Mouse (Mus musculus) forebrain, embryonic 14.5 days (tissue): ENCODE measurements around the gene 4930432K21Rik. TPM values are rescaled to one million over a fixed set of nuclear protein-coding genes. Genes with fewer than 3 reads are reported as not detected.

Source experiments
- ATAC-seq: fragments of 200-750 bp; cut with Nextera tagmentation; 2 replicates; pipeline ENCODE4 v1.8.0; 2017; ENCODE audit warnings: mild to moderate bottlenecking, moderate library complexity
- DNase-seq: peaks from one replicate; pipeline ENCODE4 v3.0.0-alpha.2; 2015; ENCODE audit warnings: low spot score
- H3K27ac ChIP-seq: fragments of 300-500 bp; sonication (generic); 2 replicates; pipeline ENCODE4 v1.5.1; 2014; ENCODE audit warnings: low read depth, mild to moderate bottlenecking, control low read depth, low read length, moderate library complexity
- H3K27me3 ChIP-seq: fragments of 300-500 bp; sonication (generic); replicated peaks from 2 replicates; pipeline ENCODE4 v1.6.1; 2014; ENCODE audit warnings: low read length, control low read depth, mixed read lengths; ENCODE audit not compliant: control insufficient read depth, insufficient read depth
- H3K36me3 ChIP-seq: fragments of 300-500 bp; sonication (generic); 2 replicates; pipeline ENCODE4 v1.6.1; 2014; ENCODE audit warnings: low read length, control low read depth; ENCODE audit not compliant: control insufficient read depth, insufficient read depth
- H3K4me1 ChIP-seq: fragments of 300-500 bp; sonication (generic); 2 replicates; pipeline ENCODE4 v1.6.1; 2014; ENCODE audit warnings: antibody characterized with exemption, low read length, control low read depth; ENCODE audit not compliant: control insufficient read depth, insufficient read depth
- H3K4me2 ChIP-seq: fragments of 300-500 bp; sonication (generic); 2 replicates; pipeline ENCODE4 v1.6.1; 2014; ENCODE audit warnings: mild to moderate bottlenecking, control low read depth, low read length
- H3K4me3 ChIP-seq: fragments of 300-500 bp; sonication (generic); 2 replicates; pipeline ENCODE4 v1.5.1; 2014; ENCODE audit warnings: low read depth, low read length, control low read depth
- H3K9ac ChIP-seq: fragments of 300-500 bp; sonication (generic); 2 replicates; pipeline ENCODE4 v1.6.1; 2014; ENCODE audit warnings: mild to moderate bottlenecking, low read length, control low read depth, moderate library complexity
- H3K9me3 ChIP-seq: fragments of 300-500 bp; sonication (generic); replicated peaks from 2 replicates; pipeline ENCODE4 v1.6.1; 2016; ENCODE audit warnings: low read length, control low read depth, mixed read lengths; ENCODE audit not compliant: control insufficient read depth
- whole genome bisulfite sequencing: fragments of 180-500 bp; shearing (Covaris S2); extraction: QIAGEN DNeasy Blood & Tissue Kit; methylation state at CpG from one replicate; pipeline ENCODE4 v1.1.7; 2014; 5-methylcytosine and 5-hydroxymethylcytosine counted together
- polyA plus RNA-seq: library from polyadenylated mRNA; unstranded; fragments of >200 nt; fragmentation: Nextera tagmentation; extraction: Ambion mirVana; gene quantifications from 2 replicates; pipeline ENCODE4 v1.2.1, GENCODE M21; 2014

Gene 4930432K21Rik
- polyA plus RNA-seq, 1 experiment from 2014 or later = 1.7 TPM

DNA sequence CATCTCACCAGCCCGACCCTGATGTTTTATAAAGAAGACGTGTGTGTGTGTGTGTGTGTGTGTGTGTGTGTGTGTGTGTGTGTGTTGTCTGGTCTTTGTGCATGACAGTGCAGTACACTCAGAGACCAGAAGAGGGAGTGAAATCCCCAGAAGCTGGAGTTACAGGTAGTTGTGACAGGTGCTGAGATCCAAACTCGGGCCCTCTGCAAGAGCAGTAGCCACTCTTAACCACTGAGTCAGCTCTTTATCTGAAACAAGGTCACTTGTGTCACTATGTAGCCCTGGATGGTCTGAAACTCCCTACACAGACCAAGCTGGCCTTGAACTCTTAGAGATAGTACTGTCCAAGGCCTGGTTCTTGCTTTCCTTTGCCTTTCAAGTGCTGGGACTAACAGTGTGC is 58.8 kb downstream of the 4930432K21Rik start:
- DNase-seq = no peak
- no peak overlapping the region for H3K9ac ChIP-seq
- 87% methylated on average over 3 of the region's 3 CpGs for WGBS

DNA sequence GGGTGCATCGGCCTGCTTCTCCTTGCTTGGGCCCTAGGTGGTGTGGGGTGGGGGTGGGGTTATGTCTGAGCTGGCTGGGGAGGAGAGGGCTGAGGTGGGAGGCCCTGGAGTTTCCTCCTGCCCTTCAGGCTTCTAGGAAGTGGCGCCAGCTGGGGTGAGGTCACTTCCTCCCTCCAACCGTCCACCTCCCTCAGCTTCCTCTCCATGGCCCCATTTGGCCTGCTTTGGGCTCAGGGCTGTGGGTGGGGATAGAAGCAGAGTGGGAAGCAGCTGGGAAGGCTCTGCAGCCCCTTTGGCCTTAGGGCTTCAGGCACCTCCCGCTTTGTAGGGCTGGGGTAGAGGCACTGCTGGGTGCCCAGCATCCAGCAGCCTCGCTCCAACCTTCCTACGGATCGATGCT is 60.0 kb downstream of the 4930432K21Rik start:
- no peaks in the 10 kb centered on the region for H3K9me3 ChIP-seq
- DNase-seq = no peak
- no peaks in the 10 kb centered on the region for H3K27me3 ChIP-seq
- no peak overlapping the region for H3K4me3 ChIP-seq
- peaks cover 21% of the 10 kb centered on the region for H3K4me1 ChIP-seq
- H3K27ac ChIP-seq = peak overlapping the region; percentile 15; the same call in 1 of the 2 replicates
- H3K9ac ChIP-seq = peak overlapping the region; percentile 9; the same call in 1 of the 2 replicates
- H3K36me3 ChIP-seq = peaks cover 39% of the 10 kb centered on the region
- 55% methylated on average over 7 of the region's 7 CpGs for WGBS
- H3K4me2 ChIP-seq = no peak overlapping the region
- ATAC-seq = no peak

More for the DNA sequence above, 58.8 kb downstream of the 4930432K21Rik start:
- Histone ChIP-seq H3K27me3 (no peaks in the 10 kb centered on the region), H3K36me3 (peaks cover 28% of the 10 kb centered on the region), H3K4me3 (no peak overlapping the region), H3K27ac (no peak overlapping the region), H3K4me1 (peaks cover 21% of the 10 kb centered on the region), H3K4me2 (no peak overlapping the region), H3K9me3 (no peaks in the 10 kb centered on the region)
- no peak for ATAC-seq

DNA sequence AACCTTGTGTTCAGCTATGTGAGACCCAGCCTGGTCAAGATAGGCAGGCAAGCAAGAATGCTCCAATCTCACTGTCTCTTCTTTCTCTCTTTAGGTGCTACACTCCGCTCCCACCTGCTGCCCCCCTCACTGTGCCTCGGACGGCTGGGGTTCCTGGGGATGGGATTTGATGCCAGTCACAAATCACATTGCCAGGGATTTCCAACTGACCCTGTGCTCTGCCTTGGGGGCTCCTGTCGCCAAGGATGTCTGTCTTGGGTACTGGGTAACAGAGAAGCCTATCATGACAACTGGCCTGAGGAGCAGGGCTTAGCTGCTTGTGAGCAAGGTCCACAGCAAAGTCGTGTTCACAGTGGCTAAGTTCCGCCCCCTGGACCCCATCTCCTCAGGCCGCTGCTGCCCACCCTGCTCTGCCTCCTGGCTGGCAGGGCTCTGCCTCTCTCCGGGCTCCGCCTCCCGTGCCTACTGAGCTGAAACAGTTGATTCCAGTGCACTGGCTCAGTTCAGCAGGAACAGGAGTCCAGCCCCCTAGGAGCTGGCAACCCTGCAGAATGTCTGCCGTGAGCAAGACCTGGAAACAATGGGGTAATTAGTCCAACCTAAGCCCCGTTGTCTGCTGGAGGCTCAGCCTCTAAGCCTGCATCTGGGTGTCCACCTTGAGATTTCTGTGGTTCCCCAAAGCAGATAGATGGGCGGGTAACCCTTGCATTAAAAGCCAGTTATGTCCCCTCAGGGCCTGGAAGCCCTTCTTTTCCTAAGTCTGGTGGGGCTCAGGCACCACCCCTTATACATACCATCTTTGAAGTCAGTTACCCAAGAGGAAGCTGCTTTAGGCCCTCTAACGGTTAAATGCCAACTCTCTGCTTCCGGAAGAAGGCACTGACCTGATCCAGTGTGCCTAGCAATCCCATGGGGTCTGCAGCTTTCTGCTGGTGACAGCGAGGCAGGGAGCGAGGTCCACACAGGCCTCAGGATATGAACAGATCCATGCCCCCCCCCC is 60.9 kb downstream of the 4930432K21Rik start:
- Histone ChIP-seq H3K4me3 (no peak overlapping the region), H3K4me1 (peaks cover 14% of the 10 kb centered on the region), H3K9ac (peak overlapping the region; percentile 37), H3K4me2 (no peak overlapping the region), H3K9me3 (no peaks in the 10 kb centered on the region), H3K27me3 (no peaks in the 10 kb centered on the region), H3K36me3 (peaks cover 48% of the 10 kb centered on the region), H3K27ac (peak overlapping the region; percentile 48; the same call in 1 of the 2 replicates)
- DNase-seq (peak; percentile 41), ATAC-seq (peak; percentile 24; the same call in 1 of the 2 replicates)
- 34% methylated on average over 17 of the region's 17 CpGs for WGBS

DNA sequence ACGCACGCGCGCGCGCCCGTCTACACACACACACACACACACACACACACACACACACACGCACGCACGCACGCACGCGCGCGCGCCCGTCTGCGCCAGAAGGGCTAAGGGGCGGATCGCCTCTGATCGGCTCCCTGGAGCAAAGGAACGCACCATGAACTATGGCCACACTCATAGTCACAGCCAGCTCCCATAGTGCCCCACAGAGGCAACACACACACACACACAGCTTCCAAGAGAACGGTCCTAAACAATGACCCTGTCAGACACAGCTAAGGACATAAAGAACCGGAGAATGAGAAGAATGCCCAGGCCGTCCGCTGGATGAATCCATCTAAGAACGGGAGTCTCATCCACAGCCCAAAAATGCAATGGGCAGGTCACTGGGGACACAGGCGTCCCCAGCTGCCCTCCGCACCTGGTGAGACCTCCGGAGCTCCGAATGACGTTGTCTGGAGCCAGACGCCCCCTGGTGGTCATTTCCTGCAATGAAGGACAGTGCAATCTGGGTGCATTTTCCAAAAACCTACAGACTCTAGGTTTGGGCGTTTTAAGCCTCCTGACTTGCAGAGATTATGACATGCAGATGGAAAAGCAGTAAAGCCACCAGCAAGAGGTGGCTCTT is 62.5 kb downstream of the 4930432K21Rik start:
- Histone ChIP-seq H3K9ac (no peak overlapping the region), H3K9me3 (no peaks in the 10 kb centered on the region), H3K27ac (no peak overlapping the region), H3K27me3 (no peaks in the 10 kb centered on the region), H3K4me1 (peaks cover 10% of the 10 kb centered on the region), H3K36me3 (peaks cover 63% of the 10 kb centered on the region), H3K4me3 (no peak overlapping the region), H3K4me2 (peak overlapping the region; percentile 32; the same call in 1 of the 2 replicates)
- peak; percentile 66 for ATAC-seq
- peak; percentile 84 for DNase-seq
- 54% methylated on average over 34 of the region's 34 CpGs for WGBS

DNA sequence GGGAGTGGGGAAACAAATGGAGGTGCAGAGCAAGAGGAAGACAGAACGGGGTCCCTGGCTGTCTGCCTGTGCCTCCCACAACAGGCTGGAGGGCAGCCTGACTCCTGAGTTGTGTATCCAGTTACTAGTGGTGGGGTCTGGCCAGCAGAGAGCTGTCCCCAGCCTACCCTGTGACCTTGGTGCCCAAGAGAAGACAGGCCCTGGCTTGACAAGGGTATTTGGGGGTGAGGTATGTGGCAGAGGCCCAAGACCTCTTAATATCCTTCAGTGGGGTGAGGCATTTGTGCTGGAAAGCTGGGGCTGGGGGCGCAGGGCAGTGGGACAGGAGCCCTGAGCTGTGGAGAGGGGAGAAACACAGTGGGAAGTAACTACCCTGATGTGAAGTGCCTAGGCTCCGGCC is 63.4 kb downstream of the 4930432K21Rik start:
- ATAC-seq = no peak
- Histone ChIP-seq H3K27me3 (no peaks in the 10 kb centered on the region), H3K4me2 (no peak overlapping the region), H3K9me3 (no peaks in the 10 kb centered on the region), H3K4me3 (no peak overlapping the region), H3K36me3 (peaks cover 72% of the 10 kb centered on the region), H3K4me1 (peaks cover 10% of the 10 kb centered on the region), H3K9ac (no peak overlapping the region), H3K27ac (no peak overlapping the region)
- no peak for DNase-seq
- 94% methylated on average over 3 of the region's 3 CpGs for WGBS

DNA sequence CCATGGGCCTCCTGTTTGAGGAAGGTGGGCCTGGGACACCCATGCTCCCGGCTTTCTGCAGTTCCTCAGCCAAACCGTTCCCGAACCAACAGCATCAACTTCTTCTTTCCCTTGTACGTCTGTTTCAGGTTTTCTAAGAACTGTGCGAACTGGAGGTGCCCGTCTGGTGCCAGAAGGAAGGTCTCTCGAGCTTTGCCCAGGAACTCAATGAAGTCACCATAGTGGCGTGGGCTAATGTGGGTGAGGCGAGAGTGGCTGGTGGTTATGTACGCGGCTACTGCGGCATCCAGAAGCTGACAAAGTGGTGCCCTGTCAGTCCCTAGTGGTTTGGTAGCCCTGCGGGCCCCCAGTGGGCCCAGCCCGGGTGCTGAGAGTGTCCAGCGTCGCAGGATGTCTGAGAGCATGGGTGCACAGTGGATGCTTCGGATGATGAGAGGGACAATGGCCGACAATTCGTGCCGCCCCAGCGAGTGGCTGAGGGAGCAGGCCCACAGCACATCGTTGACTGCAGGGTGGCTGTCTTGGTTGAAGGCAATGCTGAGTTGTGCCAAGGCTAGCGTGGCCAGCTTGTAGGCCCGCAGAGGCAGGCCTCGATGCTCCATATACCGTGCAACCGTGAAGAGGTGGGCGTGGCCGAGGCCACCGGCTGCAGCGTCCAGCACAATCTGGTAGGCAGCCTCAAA is 64.2 kb downstream of the 4930432K21Rik start:
- 92% methylated on average over 31 of the region's 31 CpGs for WGBS
- no peak for DNase-seq
- ATAC-seq = no peak

DNA sequence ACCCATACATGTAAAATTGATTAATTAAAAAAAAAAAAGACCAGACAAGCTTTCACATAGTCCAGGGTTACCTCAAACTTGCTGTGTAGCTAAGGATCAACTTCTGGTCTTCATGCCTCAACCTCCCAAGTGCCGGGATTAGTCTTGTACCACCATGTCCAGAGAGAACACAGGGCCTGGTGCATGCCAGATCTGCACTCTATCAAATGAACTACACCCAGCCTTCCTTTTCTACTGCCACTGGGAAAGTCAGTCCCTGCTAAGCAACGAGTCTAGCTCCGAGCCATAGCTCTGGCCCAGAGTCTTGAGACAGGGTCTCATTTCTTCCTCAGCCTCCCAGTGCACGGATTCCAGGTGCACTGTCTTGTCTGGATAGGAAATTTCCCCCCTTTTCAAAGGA is 65.5 kb downstream of the 4930432K21Rik start:
- no peak overlapping the region for H3K27ac ChIP-seq
- H3K27me3 ChIP-seq = no peaks in the 10 kb centered on the region
- H3K4me2 ChIP-seq = no peak overlapping the region
- no peak overlapping the region for H3K4me3 ChIP-seq
- no peaks in the 10 kb centered on the region for H3K9me3 ChIP-seq
- no peak overlapping the region for H3K9ac ChIP-seq
- H3K36me3 ChIP-seq = peaks cover 93% of the 10 kb centered on the region
- DNase-seq (no peak), ATAC-seq (no peak)
- peaks cover 10% of the 10 kb centered on the region for H3K4me1 ChIP-seq
- 88% methylated on average over 4 of the region's 4 CpGs for WGBS

More for the DNA sequence above, 64.2 kb downstream of the 4930432K21Rik start:
- Histone ChIP-seq H3K9ac (no peak overlapping the region), H3K9me3 (no peaks in the 10 kb centered on the region), H3K4me2 (no peak overlapping the region), H3K4me1 (peaks cover 10% of the 10 kb centered on the region), H3K27me3 (no peaks in the 10 kb centered on the region), H3K27ac (no peak overlapping the region), H3K36me3 (peaks cover 80% of the 10 kb centered on the region), H3K4me3 (no peak overlapping the region)

DNA sequence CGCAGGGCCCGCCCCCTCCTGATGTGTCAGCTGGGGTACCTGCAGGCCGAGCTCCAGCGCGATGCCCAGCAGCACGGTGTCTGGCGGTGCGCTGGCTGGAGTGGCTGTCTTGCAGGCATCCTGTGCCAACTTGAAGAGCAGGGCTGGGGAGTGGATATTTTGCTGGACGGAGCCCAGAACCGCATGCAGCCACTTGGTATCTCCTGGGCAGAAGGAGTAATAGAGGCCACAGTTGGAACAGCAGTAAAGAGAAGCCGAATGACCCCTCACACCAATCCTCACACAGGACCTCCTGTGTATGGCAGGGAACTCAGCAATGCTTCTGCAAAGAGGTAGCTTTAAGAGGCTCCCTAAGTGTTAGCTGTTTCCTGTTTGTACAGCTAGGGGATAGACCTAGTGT is 69.4 kb downstream of the 4930432K21Rik start:
- WGBS = 93% methylated on average over 11 of the region's 11 CpGs
- DNase-seq (no peak), ATAC-seq (no peak)
- Histone ChIP-seq H3K27me3 (no peaks in the 10 kb centered on the region), H3K27ac (no peak overlapping the region), H3K4me2 (no peak overlapping the region), H3K9me3 (no peaks in the 10 kb centered on the region), H3K9ac (no peak overlapping the region), H3K36me3 (peaks cover 95% of the 10 kb centered on the region), H3K4me1 (no peaks in the 10 kb centered on the region), H3K4me3 (no peak overlapping the region)
